Mouse (Mus musculus) CH12.LX (cell line): Measurements from ENCODE around the gene Mid1. TPM values are rescaled to one million over a fixed set of nuclear protein-coding genes. Genes with fewer than 3 reads are reported as not detected.

Experiments
- DNase-seq: peaks from one replicate; pipeline ENCODE4 v3.0.0-alpha.2; 2013; ENCODE audit errors: extremely low read depth
- H3K27ac ChIP-seq: 2 replicates; pipeline ENCODE4 v1.5.1; 2012; ENCODE audit warnings: low read depth, mild to moderate bottlenecking, control low read depth, moderate library complexity; ENCODE audit not compliant: insufficient read depth
- H3K27me3 ChIP-seq: replicated peaks from 2 replicates; pipeline ENCODE3; 2012; ENCODE audit warnings: inconsistent platforms
- H3K36me3 ChIP-seq, 2 experiments: replicated peaks in 1 of 2; 2 replicates each; pipeline versions ENCODE3 to v1.6.1; 2012; ENCODE audit warnings: inconsistent platforms in 1 of 2, low read length in 1 of 2, mild to moderate bottlenecking in 1 of 2, mixed read lengths in 1 of 2, moderate library complexity in 1 of 2; ENCODE audit not compliant: control insufficient read depth in 1 of 2, insufficient read depth in 1 of 2
- H3K4me1 ChIP-seq, 2 experiments: 2 replicates each; pipeline ENCODE4 v1.6.1; 2012; ENCODE audit warnings: inconsistent platforms in 1 of 2, moderate library complexity in 1 of 2; ENCODE audit not compliant: insufficient read depth in 2 of 2, control insufficient read depth in 1 of 2
- H3K4me2 ChIP-seq: 2 replicates; pipeline ENCODE4 v1.6.1; 2012; ENCODE audit warnings: low read depth, mild to moderate bottlenecking, control low read depth; ENCODE audit not compliant: poor library complexity, insufficient read depth, severe bottlenecking
- H3K4me3 ChIP-seq, 3 experiments: fragments of 150-350 bp in 1 of 3; sonication (generic) in 1 of 3; replicated peaks in 1 of 3; 2 replicates each; pipeline versions ENCODE3 to v1.5.1; 2011 to 2012; ENCODE audit warnings: low read depth in 2 of 3, low read length in 2 of 3, mild to moderate bottlenecking in 2 of 3, moderate library complexity in 2 of 3, control low read depth in 1 of 3, improper control_type of control experiment in 1 of 3, inconsistent platforms in 1 of 3, mixed read lengths in 1 of 3; ENCODE audit not compliant: poor library complexity in 1 of 3
- H3K79me2 ChIP-seq: replicated peaks from 2 replicates; pipeline ENCODE4 v1.6.1; 2012; ENCODE audit warnings: mild to moderate bottlenecking, moderate library complexity; ENCODE audit not compliant: control insufficient read depth, poor library complexity, insufficient read depth, severe bottlenecking; ENCODE audit errors: extremely low read depth
- H3K9ac ChIP-seq: 2 replicates; pipeline ENCODE4 v1.6.1; 2012; ENCODE audit warnings: low read depth, mild to moderate bottlenecking, control low read depth, moderate library complexity; ENCODE audit not compliant: insufficient read depth
- H3K9me3 ChIP-seq: replicated peaks from 2 replicates; pipeline ENCODE3; 2012; ENCODE audit warnings: low read length, inconsistent platforms, mixed read lengths
- BHLHE40 ChIP-seq: IDR thresholded peaks from 2 replicates; pipeline ENCODE4 v1.6.1; 2011; ENCODE audit warnings: mild to moderate bottlenecking, low read depth, low read length, improper control_type of control experiment
- CHD1 ChIP-seq: IDR thresholded peaks from 2 replicates; pipeline ENCODE4 v1.6.1; 2012; ENCODE audit warnings: low read depth, low read length, improper control_type of control experiment, inconsistent platforms
- CTCF ChIP-seq, 2 experiments: IDR thresholded peaks in 1 of 2; conservative IDR thresholded peaks in 1 of 2; 2 replicates each; pipeline ENCODE4 v1.5.1; 2011 to 2012; ENCODE audit warnings: low read depth in 2 of 2, low read length in 2 of 2, improper control_type of control experiment in 1 of 2, inconsistent platforms in 1 of 2, mild to moderate bottlenecking in 1 of 2, moderate library complexity in 1 of 2
- ELF1 ChIP-seq: IDR thresholded peaks from 2 replicates; pipeline ENCODE4 v1.6.1; 2014; ENCODE audit warnings: low read depth, mild to moderate bottlenecking, inconsistent platforms, low read length, improper control_type of control experiment
- ETS1 ChIP-seq: conservative IDR thresholded peaks from 2 replicates; pipeline ENCODE4 v1.6.1; 2012; ENCODE audit warnings: low read depth, mild to moderate bottlenecking, inconsistent platforms, low read length, improper control_type of control experiment, moderate library complexity
- HCFC1 ChIP-seq: IDR thresholded peaks from 2 replicates; pipeline ENCODE4 v1.6.1; 2012; ENCODE audit warnings: low read depth, mild to moderate bottlenecking, inconsistent platforms, low read length, improper control_type of control experiment
- IRF4 ChIP-seq: IDR thresholded peaks from 2 replicates; pipeline ENCODE4 v1.6.1; 2014; ENCODE audit warnings: low read depth, mild to moderate bottlenecking, inconsistent platforms, low read length, improper control_type of control experiment
- JUND ChIP-seq: conservative IDR thresholded peaks from 2 replicates; pipeline ENCODE4 v1.6.1; 2011; ENCODE audit warnings: low read depth, low read length, improper control_type of control experiment
- KAT2A ChIP-seq: IDR thresholded peaks from 2 replicates; pipeline ENCODE4 v1.6.1; 2012; ENCODE audit warnings: low read length, improper control_type of control experiment, inconsistent platforms; ENCODE audit not compliant: insufficient replicate concordance
- MAZ ChIP-seq: IDR thresholded peaks from 2 replicates; pipeline ENCODE4 v1.6.1; 2012; ENCODE audit warnings: low read depth, mild to moderate bottlenecking, inconsistent platforms, low read length, improper control_type of control experiment, moderate library complexity
- MXI1 ChIP-seq: IDR thresholded peaks from 2 replicates; pipeline ENCODE4 v1.6.1; 2011; ENCODE audit warnings: mild to moderate bottlenecking, low read depth, low read length, improper control_type of control experiment
- MYC ChIP-seq: IDR thresholded peaks from 2 replicates; pipeline ENCODE4 v1.6.1; 2011; ENCODE audit warnings: low read depth, mild to moderate bottlenecking, improper control_type of control experiment, low read length
- NELFE ChIP-seq: IDR thresholded peaks from 2 replicates; pipeline ENCODE4 v1.6.1; 2011; ENCODE audit warnings: low read depth, low read length, improper control_type of control experiment
- NRF1 ChIP-seq: IDR thresholded peaks from 2 replicates; pipeline ENCODE4 v1.6.1; 2014; ENCODE audit warnings: low read depth, mild to moderate bottlenecking, inconsistent platforms, low read length, improper control_type of control experiment, moderate library complexity
- PAX5 ChIP-seq: IDR thresholded peaks from 2 replicates; pipeline ENCODE4 v1.6.1; 2012; ENCODE audit warnings: low read length, inconsistent platforms, mixed read lengths
- POLR2A ChIP-seq: IDR thresholded peaks from 2 replicates; pipeline ENCODE4 v1.6.1; 2011; ENCODE audit warnings: low read depth, mild to moderate bottlenecking, improper control_type of control experiment, low read length
- POLR2AphosphoS2 ChIP-seq: IDR thresholded peaks from 2 replicates; pipeline ENCODE4 v1.6.1; 2011; ENCODE audit warnings: low read depth, low read length, improper control_type of control experiment
- RAD21 ChIP-seq: IDR thresholded peaks from 2 replicates; pipeline ENCODE4 v1.6.1; 2011; ENCODE audit warnings: low read depth, mild to moderate bottlenecking, low read length, improper control_type of control experiment, moderate library complexity
- RCOR1 ChIP-seq: conservative IDR thresholded peaks from 2 replicates; pipeline ENCODE4 v1.6.1; 2012; ENCODE audit warnings: low read depth, mild to moderate bottlenecking, inconsistent platforms, low read length, improper control_type of control experiment
- SIN3A ChIP-seq: IDR thresholded peaks from 2 replicates; pipeline ENCODE4 v1.6.1; 2012; ENCODE audit warnings: low read length, improper control_type of control experiment, inconsistent platforms
- SMC3 ChIP-seq: IDR thresholded peaks from 2 replicates; pipeline ENCODE4 v1.6.1; 2011; ENCODE audit warnings: low read depth, low read length, improper control_type of control experiment
- TBP ChIP-seq: conservative IDR thresholded peaks from 2 replicates; pipeline ENCODE4 v1.6.1; 2011; ENCODE audit warnings: low read depth, low read length, improper control_type of control experiment
- UBTF ChIP-seq: IDR thresholded peaks from 2 replicates; pipeline ENCODE4 v1.6.1; 2012; ENCODE audit warnings: low read depth, mild to moderate bottlenecking, inconsistent platforms, low read length, improper control_type of control experiment, moderate library complexity
- USF1 ChIP-seq: IDR thresholded peaks from 2 replicates; pipeline ENCODE4 v1.6.1; 2014; ENCODE audit warnings: low read depth, mild to moderate bottlenecking, inconsistent platforms, low read length, improper control_type of control experiment
- ZKSCAN1 ChIP-seq: IDR thresholded peaks from 2 replicates; pipeline ENCODE4 v1.6.1; 2012; ENCODE audit warnings: low read depth, inconsistent platforms, low read length, improper control_type of control experiment, borderline replicate concordance
- ZNF384 ChIP-seq: IDR thresholded peaks from 2 replicates; pipeline ENCODE4 v1.6.1; 2012; ENCODE audit warnings: low read depth, low read length, improper control_type of control experiment, inconsistent platforms
- dilution Hi-C: fragments of 300-500 bp; cut with MboI; formaldehyde crosslinking; loops from 2 replicates; pipeline ENCODE4 v1.14.3; 2020; ENCODE audit warnings: low sequenced_read_pairs; ENCODE audit not compliant: extremely low pct_unique_long_range_greater_than_20kb, extremely low pct_ligation_motif_present
- in situ Hi-C: fragments of 300-500 bp; cut with MboI; formaldehyde crosslinking; loops from 3 replicates; pipeline ENCODE4 v1.14.3; 2019; ENCODE audit warnings: low sequenced_read_pairs, low pct_ligation_motif_present, low pct_unique_long_range_greater_than_20kb, mixed read lengths
- polyA plus RNA-seq: library from polyadenylated mRNA; unstranded; fragments of >175 nt; gene quantifications from 2 replicates; pipeline ENCODE4 v1.2.1, GENCODE M21; 2012; ENCODE audit warnings: low read depth; ENCODE audit not compliant: insufficient read length
- total RNA-seq, 2 experiments: library from RNA; depleted of rRNA; stranded (reverse); fragments of 300-350 nt in 1 of 2; fragments of >200 nt in 1 of 2; gene quantifications; 2 replicates each; pipeline ENCODE4 v1.2.3; 2012 to 2014

The Mid1 gene
- total and polyA plus RNA-seq, 3 experiments = 3.3 to 15.0 (median 6.2) TPM

DNA sequence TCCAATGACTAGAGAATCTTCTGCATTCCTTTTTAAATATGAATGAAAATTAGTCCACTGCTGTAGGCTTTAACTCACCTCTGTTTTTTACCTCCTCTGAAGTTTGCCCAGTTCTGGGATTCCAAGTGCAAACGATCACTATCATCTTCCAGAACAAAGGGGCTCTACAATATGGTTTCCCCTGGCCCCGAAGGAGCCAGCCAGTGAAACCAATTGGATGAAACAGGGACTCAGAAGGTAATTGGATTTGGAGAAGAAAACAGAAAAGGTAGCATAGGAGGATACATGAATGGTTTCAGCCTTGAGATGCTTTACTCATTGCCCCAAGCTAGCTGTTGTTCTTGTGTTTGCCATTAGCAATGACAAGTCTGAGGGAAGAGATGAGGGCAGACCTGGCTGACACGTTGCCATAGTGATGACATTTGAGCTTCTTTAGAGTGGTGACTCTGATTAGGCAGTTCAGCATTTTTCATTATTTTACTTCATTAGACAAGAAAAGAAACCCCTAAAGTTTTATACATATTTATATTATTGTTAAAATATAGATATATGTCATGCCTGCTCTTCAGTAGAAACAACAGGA lies 50.5 kb downstream of the Mid1 start:
- H3K27ac ChIP-seq = no peak overlapping the region
- no peak for DNase-seq
- no peaks in the 10 kb centered on the region for H3K79me2 ChIP-seq
- no peaks in the 10 kb centered on the region for H3K27me3 ChIP-seq
- no peaks in the 10 kb centered on the region for H3K9me3 ChIP-seq
- no peak overlapping the region for H3K9ac ChIP-seq
- dilution Hi-C loops = no loop called here
- no peaks in the 10 kb centered on the region for H3K4me1 ChIP-seq
- in situ Hi-C loops = no loop called here
- no peak overlapping the region for H3K4me2 ChIP-seq
- no peaks in the 10 kb centered on the region for H3K36me3 ChIP-seq
- H3K4me3 ChIP-seq = no peak overlapping the region
- no peak for TF ChIP-seq NRF1

DNA sequence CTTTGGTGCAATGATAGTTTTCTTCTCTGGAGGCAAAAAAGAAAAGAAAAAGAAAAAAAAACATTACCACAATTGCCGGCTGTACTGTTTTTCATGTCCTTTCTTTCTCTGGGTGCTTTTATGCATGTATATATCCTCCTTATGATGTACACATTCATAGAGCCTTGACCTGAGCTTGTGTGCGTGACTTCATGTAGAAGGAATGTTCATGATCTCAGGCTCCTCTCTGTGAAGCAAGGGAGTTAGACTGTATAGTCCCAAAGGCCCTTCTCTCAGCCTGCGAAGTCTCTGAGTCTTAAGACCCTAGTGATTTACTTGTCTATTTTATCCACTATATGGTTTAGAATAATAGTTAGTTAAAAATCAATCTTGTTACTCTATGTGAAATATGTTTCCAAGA lies 73.0 kb downstream of the Mid1 start:
- DNase-seq = no peak
- Histone ChIP-seq H3K9ac (no peak overlapping the region), H3K36me3 (no peaks in the 10 kb centered on the region), H3K9me3 (no peaks in the 10 kb centered on the region), H3K27ac (no peak overlapping the region), H3K27me3 (no peaks in the 10 kb centered on the region), H3K4me3 (no peak overlapping the region), H3K4me2 (no peak overlapping the region), H3K79me2 (no peaks in the 10 kb centered on the region), H3K4me1 (no peaks in the 10 kb centered on the region)
- dilution Hi-C loops (no loop called here), in situ Hi-C loops (no loop called here)
- TF ChIP-seq KAT2A (no peak), BHLHE40 (no peak), CHD1 (no peak), NELFE (no peak), NRF1 (no peak), UBTF (no peak), ETS1 (no peak), SMC3 (no peak), MXI1 (no peak), ZKSCAN1 (no peak), JUND (no peak), CTCF (conservative IDR thresholded peaks at IDR 0.05 in 1 of 2, IDR thresholded peaks at IDR 0.05 in 1 of 2; ENCODE audit: low read depth in 2 of 2, low read length in 2 of 2) (no peak), RCOR1 (no peak)

- Histone ChIP-seq H3K27ac (no peak within 1 kb of the TSS), H3K9me3 (no peaks in the 10 kb centered on the region), H3K4me3 (no peak within 1 kb of the TSS), H3K36me3 (no peaks in the 10 kb centered on the region), H3K79me2 (no peaks in the 10 kb centered on the region), H3K27me3 (no peaks in the 10 kb centered on the region), H3K4me2 (no peak within 1 kb of the TSS), H3K9ac (no peak within 1 kb of the TSS), H3K4me1 (no peaks in the 10 kb centered on the region)
- TF ChIP-seq RAD21 = no peak
- TF ChIP-seq PAX5 = no peak
- no peak for TF ChIP-seq USF1
- TF ChIP-seq HCFC1 = no peak
- TF ChIP-seq POLR2A = no peak
- no peak for TF ChIP-seq POLR2AphosphoS2
- TF ChIP-seq ZNF384 = no peak
- no peak for TF ChIP-seq MAZ
- no peak for TF ChIP-seq SIN3A
- no peak for TF ChIP-seq ZKSCAN1
- TF ChIP-seq IRF4 = no peak
- TF ChIP-seq KAT2A = no peak
- TF ChIP-seq TBP = no peak
- no peak for TF ChIP-seq MYC
- TF ChIP-seq CTCF (conservative IDR thresholded peaks at IDR 0.05 in 1 of 2, IDR thresholded peaks at IDR 0.05 in 1 of 2; ENCODE audit: low read depth in 2 of 2, low read length in 2 of 2) = no peak
- no peak for TF ChIP-seq CHD1
- no peak for TF ChIP-seq NRF1
- TF ChIP-seq ETS1 = no peak
- no peak for TF ChIP-seq ELF1
- in situ Hi-C loops (no loop called here), dilution Hi-C loops (no loop called here)
- no peak for DNase-seq
Observed at GRCm38 (mm10) chrX:169779535-169779934, 94.5 kb downstream of the Mid1 start, which contains the start of gene 4933400A11Rik. TSS of gene 4933400A11Rik (minus strand) at chrX:169779635.
